Mouse (Mus musculus): Measurements from ENCODE around the gene Gm21985. TPM values are rescaled to one million over a fixed set of nuclear protein-coding genes. Genes with fewer than 3 reads are reported as not detected.

Gm21985 gene
- polyA plus RNA-seq, 1 experiment from 2014 or later = not detected

DNA sequence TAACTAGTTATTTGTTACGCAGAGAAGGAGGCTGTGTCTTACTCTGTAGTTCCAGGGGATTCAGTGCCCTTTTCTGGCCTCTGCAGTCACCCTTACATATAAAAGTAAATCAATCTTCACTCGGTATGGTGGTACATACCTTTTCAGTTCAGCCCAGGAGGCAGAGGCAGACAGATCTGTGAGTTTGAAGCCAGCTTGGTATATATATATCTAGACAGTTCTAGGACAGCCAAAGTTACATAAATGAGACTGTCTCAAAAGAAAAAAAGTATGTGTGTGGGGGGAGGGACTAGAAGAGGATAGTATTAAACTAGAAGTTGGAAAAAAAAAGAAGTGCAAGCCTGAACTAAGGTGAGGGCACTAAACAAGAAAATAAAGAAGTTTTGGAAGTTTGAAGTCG is 82.1 kb downstream of the Gm21985 start:
- no peak overlapping the region for H3K4me3 ChIP-seq

GRCm38 (mm10) chr2:112353685-112354455 is 87.8 kb downstream of the Gm21985 start:
- WGBS (ENCODE audit: insufficient replicate concordance) = 82% methylated on average over 7 of the region's 7 CpGs
- Histone ChIP-seq H3K27ac (no peak overlapping the region), H3K27me3 (replicated peaks) (no peaks in the 10 kb centered on the region), H3K9ac (no peak overlapping the region), H3K36me3 (peaks cover 77% of the 10 kb centered on the region), H3K4me2 (no peak overlapping the region), H3K9me3 (replicated peaks) (no peaks in the 10 kb centered on the region), H3K4me3 (no peak overlapping the region), H3K4me1 (no peaks in the 10 kb centered on the region)
- ATAC-seq = no peak

More for the DNA sequence above, 82.1 kb downstream of the Gm21985 start:
- H3K9ac ChIP-seq = no peak overlapping the region
- H3K4me1 ChIP-seq = no peaks in the 10 kb centered on the region
- ATAC-seq = no peak
- 76% methylated on average over 3 of the region's 3 CpGs for WGBS (ENCODE audit: insufficient replicate concordance)
- H3K36me3 ChIP-seq = peaks cover 62% of the 10 kb centered on the region
- H3K27ac ChIP-seq = no peak overlapping the region
- no peak overlapping the region for H3K4me2 ChIP-seq
- no peaks in the 10 kb centered on the region for H3K27me3 ChIP-seq (replicated peaks)
- H3K9me3 ChIP-seq (replicated peaks) = no peaks in the 10 kb centered on the region

DNA sequence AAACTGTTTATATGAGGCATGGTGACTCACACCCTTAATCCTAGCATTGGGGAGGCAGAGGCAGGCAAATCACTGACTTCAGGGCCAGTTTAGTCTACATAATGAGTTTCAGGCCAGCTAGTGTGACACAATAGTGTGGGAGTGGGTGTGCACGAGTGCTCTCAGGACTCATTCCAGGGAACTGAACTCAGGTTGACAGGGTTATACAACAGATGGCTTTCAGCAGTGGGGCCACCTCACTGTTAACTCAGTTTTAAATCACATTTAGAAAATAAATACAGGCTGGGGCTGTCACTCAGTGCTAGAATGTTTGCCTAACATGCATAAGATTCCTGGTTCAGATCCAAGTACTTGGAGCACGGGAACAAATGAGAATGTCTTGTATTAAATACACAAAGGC is 93.5 kb downstream of the Gm21985 start:
- H3K4me2 ChIP-seq = no peak overlapping the region
- no peaks in the 10 kb centered on the region for H3K27me3 ChIP-seq (replicated peaks)
- H3K4me1 ChIP-seq = no peaks in the 10 kb centered on the region
- H3K36me3 ChIP-seq = peaks cover 88% of the 10 kb centered on the region
- ATAC-seq = no peak
- no peak overlapping the region for H3K27ac ChIP-seq
- H3K9me3 ChIP-seq (replicated peaks) = no peaks in the 10 kb centered on the region
- no peak overlapping the region for H3K9ac ChIP-seq
- no peak overlapping the region for H3K4me3 ChIP-seq
- 80% methylated on average over 2 of the region's 2 CpGs for WGBS (ENCODE audit: insufficient replicate concordance)

- no peaks in the 10 kb centered on the region for H3K4me1 ChIP-seq
- no peaks in the 10 kb centered on the region for H3K27me3 ChIP-seq (replicated peaks)
- H3K4me2 ChIP-seq = no peak overlapping the region
- H3K27ac ChIP-seq = no peak overlapping the region
- H3K4me3 ChIP-seq = no peak overlapping the region
- no peak overlapping the region for H3K9ac ChIP-seq
- H3K36me3 ChIP-seq = peaks cover 94% of the 10 kb centered on the region
- H3K9me3 ChIP-seq (replicated peaks) = no peaks in the 10 kb centered on the region
- 87% methylated on average over 12 of the region's 12 CpGs for WGBS (ENCODE audit: insufficient replicate concordance)
- no peak for ATAC-seq
Observed at GRCm38 (mm10) chr2:112360012-112360780, 94.1 kb downstream of the Gm21985 start.

GRCm38 (mm10) chr2:112360781-112361169 is 94.7 kb downstream of the Gm21985 start:
- Histone ChIP-seq H3K36me3 (peaks cover 94% of the 10 kb centered on the region), H3K9me3 (replicated peaks) (no peaks in the 10 kb centered on the region), H3K9ac (no peak overlapping the region), H3K27me3 (replicated peaks) (no peaks in the 10 kb centered on the region), H3K27ac (no peak overlapping the region), H3K4me2 (no peak overlapping the region), H3K4me3 (no peak overlapping the region), H3K4me1 (no peaks in the 10 kb centered on the region)
- no peak for ATAC-seq
- 68% methylated on average over 2 of the region's 2 CpGs for WGBS (ENCODE audit: insufficient replicate concordance)

DNA sequence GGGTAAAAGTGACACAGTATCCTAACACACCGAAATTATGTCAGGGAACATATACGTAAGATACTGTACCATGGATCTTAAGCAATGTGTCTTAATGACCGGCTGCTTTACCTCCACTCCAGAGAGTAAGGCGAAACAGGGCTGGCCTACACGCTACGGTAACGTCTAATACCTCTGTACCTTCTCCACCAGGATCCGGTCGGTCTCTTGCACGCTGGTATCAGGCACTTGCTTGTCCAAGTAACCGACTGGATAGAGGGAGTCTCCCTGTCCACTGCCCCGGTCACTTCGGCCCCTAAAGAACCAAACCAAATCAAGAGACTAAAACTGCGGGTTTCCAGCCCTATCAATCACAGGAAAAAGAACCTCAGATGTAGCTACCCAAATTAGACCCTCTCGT is 101.1 kb downstream of the Gm21985 start:
- peak; percentile 63 for ATAC-seq
- Histone ChIP-seq H3K4me3 (peak overlapping the region; percentile 94), H3K4me2 (peak overlapping the region; percentile 88), H3K9ac (peak overlapping the region; percentile 85), H3K27me3 (replicated peaks) (no peaks in the 10 kb centered on the region), H3K36me3 (peaks cover 29% of the 10 kb centered on the region), H3K9me3 (replicated peaks) (no peaks in the 10 kb centered on the region), H3K27ac (peak overlapping the region; percentile 88; the same call in 1 of the 2 replicates), H3K4me1 (peaks cover 23% of the 10 kb centered on the region)
- 15% methylated on average over 15 of the region's 15 CpGs for WGBS (ENCODE audit: insufficient replicate concordance)

DNA sequence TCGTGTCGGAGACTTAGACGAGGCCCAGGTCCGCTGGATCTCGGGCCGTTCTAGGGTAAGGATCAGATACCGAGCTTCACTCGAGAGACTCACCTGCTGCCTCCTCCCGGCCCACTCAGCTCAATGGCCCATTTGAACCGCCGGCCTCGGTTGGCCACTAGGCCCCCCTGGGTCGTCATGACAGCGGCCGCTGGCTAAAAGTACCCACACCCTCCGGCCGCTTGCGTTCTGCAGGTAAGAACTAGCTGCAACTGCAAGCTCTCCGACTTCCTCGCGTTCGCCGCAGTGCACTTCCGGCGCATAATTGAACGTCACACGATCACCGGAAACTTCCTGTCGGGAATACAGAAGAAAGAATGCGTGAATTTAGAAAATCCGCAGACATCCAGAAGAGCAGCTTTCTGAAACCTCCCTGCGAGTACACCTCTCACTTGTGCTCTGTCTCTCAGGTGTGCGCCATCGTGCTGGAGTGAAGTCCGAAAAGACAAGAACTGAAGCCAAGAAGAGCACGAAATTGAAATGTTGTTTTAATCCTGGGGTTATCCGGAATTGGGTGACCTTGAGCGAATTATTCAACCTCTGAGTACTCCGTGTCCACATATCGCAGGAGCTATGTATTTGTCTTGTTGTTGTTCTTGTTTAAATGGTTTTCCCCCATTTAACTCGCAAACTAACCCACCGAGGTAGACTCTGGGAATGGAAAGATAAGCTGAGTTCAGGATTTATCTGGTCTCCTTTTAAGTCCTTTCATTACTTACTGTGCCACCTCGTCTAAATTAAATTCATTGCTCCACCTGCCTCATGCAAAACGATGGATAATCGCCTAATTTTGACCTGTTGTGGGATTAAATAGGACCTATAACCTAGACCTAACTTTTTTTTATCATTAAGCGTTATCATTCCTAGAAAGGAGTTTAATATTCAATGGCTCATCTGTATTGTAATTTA is 101.9 kb downstream of the Gm21985 start, which contains the start of gene Emc4:
Gene Emc4 (minus strand): TSS at position 302 of the 948 bp plus-strand sequence.
- WGBS (ENCODE audit: insufficient replicate concordance) = 2% methylated on average over 46 of the region's 46 CpGs
- Histone ChIP-seq H3K36me3 (peaks cover 23% of the 10 kb centered on the region), H3K27me3 (replicated peaks) (no peaks in the 10 kb centered on the region), H3K4me1 (peaks cover 23% of the 10 kb centered on the region), H3K4me2 (peak within 1 kb of the TSS; percentile 88), H3K9me3 (replicated peaks) (no peaks in the 10 kb centered on the region), H3K4me3 (peak within 1 kb of the TSS; percentile 94), H3K9ac (peak within 1 kb of the TSS; percentile 85), H3K27ac (peak within 1 kb of the TSS; percentile 88)
- peak; percentile 82 for ATAC-seq

DNA sequence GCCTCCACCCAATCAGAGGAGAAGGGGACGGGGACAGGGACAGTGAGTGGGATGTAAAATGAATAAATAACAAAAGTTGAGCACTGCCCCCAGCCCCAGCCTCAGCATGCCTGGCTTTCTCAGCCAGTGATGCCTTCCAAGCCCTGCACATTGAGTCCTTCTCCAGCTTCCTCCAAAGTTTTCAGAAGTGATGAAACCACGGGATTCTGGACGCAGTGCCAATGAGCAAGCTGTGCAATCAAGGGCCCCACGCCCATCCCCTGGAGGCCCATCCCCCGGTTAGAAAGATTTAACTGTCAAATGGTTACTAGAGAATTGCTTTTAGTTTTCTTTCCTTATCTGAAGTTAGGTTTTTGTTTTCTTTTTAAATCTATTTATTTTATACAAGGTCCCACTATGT is 103.8 kb downstream of the Gm21985 start:
- Histone ChIP-seq H3K4me1 (peaks cover 29% of the 10 kb centered on the region), H3K9ac (no peak overlapping the region; the same call in 1 of the 2 replicates), H3K9me3 (replicated peaks) (no peaks in the 10 kb centered on the region), H3K4me3 (no peak overlapping the region), H3K4me2 (no peak overlapping the region), H3K27ac (no peak overlapping the region), H3K36me3 (peaks cover 4% of the 10 kb centered on the region), H3K27me3 (replicated peaks) (no peaks in the 10 kb centered on the region)
- 47% methylated on average over 5 of the region's 5 CpGs for WGBS (ENCODE audit: insufficient replicate concordance)
- ATAC-seq = no peak

DNA sequence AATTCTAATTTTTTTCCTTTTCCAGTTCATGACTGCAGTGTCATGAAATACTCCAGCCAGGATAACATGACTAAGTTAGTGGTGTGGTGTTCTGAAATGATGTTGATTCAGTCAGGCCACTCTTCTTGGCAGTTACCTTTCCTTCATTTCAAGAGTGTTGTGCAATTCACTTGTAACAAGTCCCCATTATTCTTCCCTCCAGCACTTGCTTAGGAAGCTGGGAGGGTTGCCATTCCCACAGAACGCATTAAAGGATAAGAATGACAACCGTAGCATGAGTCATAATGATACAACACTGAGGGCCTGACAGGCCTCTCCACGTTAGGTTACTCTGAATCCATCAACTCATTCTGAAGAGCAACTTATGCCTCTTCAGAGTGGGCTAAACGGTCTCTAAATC is 107.0 kb downstream of the Gm21985 start:
- H3K27ac ChIP-seq = no peak overlapping the region
- H3K4me2 ChIP-seq = no peak overlapping the region
- H3K4me1 ChIP-seq = peaks cover 16% of the 10 kb centered on the region
- ATAC-seq = no peak
- H3K9me3 ChIP-seq (replicated peaks) = no peaks in the 10 kb centered on the region
- no peaks in the 10 kb centered on the region for H3K27me3 ChIP-seq (replicated peaks)
- no peak overlapping the region for H3K9ac ChIP-seq
- no peak overlapping the region for H3K4me3 ChIP-seq
- H3K36me3 ChIP-seq = no peaks in the 10 kb centered on the region
- WGBS (ENCODE audit: insufficient replicate concordance) = 53% methylated on average over 4 of the region's 4 CpGs

GRCm38 (mm10) chr2:112374610-112375009 is 108.5 kb downstream of the Gm21985 start:
- Histone ChIP-seq H3K9ac (no peak overlapping the region), H3K4me1 (peaks cover 12% of the 10 kb centered on the region; the same call in 1 of the 2 replicates), H3K27me3 (replicated peaks) (no peaks in the 10 kb centered on the region), H3K4me2 (no peak overlapping the region), H3K4me3 (no peak overlapping the region), H3K9me3 (replicated peaks) (no peaks in the 10 kb centered on the region), H3K27ac (no peak overlapping the region), H3K36me3 (no peaks in the 10 kb centered on the region)
- ATAC-seq = no peak
- 18% methylated on average over 5 of the region's 5 CpGs for WGBS (ENCODE audit: insufficient replicate concordance)

DNA sequence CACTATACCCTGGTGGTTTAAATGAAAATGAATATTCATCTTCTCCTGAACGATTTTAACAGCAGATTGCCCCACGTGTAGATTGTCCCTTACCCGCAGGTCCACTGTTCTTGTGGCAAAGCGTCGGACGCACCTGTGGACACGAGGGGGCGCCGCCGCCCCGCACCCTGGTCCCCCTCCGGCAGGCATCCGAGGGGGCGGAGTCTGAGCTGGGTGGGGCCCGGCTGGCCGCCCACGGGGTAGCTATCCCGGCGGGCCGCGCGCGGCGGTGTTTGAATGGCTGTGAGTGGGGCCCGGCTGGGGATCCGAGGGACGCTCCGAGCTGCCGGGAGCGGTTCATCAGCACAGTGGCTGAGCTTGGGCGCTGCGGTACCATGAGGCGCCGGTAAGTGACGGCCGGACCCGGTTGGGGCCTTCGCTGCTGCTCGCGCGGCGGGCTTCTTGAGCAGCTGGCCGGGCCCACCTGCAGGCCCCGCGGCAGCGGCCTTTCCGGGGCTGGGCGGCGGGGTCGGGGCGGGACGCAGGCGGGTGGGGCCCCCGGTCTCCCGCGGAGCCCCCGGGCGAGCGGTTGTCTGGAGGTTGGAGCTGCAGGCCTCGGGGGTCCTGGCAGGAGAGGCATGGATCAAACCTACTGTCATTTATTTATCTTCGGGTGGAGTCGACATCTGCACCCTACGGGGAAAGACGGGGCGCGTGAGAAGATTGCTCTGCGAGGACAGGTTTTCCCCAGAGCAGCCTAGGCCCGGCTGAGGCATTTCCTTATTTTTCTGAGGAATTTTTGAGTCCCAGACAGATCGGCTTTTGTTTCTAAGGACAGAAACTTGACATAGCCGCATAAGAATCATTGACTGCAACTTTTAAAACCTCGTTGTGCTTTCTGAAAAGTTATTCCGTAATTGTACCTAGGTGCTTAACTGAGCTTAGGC is 113.1 kb downstream of the Gm21985 start, which contains the start of gene Katnbl1:
Gene Katnbl1 (plus strand): TSS at position 239 of the 926 bp plus-strand sequence.
- WGBS (ENCODE audit: insufficient replicate concordance) = under 1% methylated on average over 60 of the region's 72 CpGs
- H3K9me3 ChIP-seq (replicated peaks) = no peaks in the 10 kb centered on the region

More for the DNA sequence above, 113.1 kb downstream of the Gm21985 start, which contains the start of gene Katnbl1:
- Histone ChIP-seq H3K36me3 (no peaks in the 10 kb centered on the region), H3K27me3 (replicated peaks) (no peaks in the 10 kb centered on the region), H3K4me1 (peaks cover 41% of the 10 kb centered on the region), H3K27ac (peak within 1 kb of the TSS; percentile 91), H3K9ac (peak within 1 kb of the TSS; percentile 90), H3K4me2 (peak within 1 kb of the TSS; percentile 74), H3K4me3 (peak within 1 kb of the TSS; percentile 91)
- ATAC-seq = peak; percentile 99

All from liver, embryonic 12.5 days (tissue).